Mouse (Mus musculus) E14TG2a.4 (cell line): Measurements from ENCODE around the gene Pde5a.

ENCODE experiments used
- CTCF ChIP-seq: conservative IDR thresholded peaks from 2 replicates; pipeline ENCODE4 v1.5.1; 2014; ENCODE audit warnings: low read length
- NANOG ChIP-seq: IDR thresholded peaks from 2 replicates; pipeline ENCODE4 v1.6.1; 2014; ENCODE audit warnings: borderline replicate concordance, low read length, mixed read lengths
- POU5F1 ChIP-seq: IDR thresholded peaks from 2 replicates; pipeline ENCODE4 v1.6.1; 2014; ENCODE audit warnings: low read length, borderline replicate concordance

DNA sequence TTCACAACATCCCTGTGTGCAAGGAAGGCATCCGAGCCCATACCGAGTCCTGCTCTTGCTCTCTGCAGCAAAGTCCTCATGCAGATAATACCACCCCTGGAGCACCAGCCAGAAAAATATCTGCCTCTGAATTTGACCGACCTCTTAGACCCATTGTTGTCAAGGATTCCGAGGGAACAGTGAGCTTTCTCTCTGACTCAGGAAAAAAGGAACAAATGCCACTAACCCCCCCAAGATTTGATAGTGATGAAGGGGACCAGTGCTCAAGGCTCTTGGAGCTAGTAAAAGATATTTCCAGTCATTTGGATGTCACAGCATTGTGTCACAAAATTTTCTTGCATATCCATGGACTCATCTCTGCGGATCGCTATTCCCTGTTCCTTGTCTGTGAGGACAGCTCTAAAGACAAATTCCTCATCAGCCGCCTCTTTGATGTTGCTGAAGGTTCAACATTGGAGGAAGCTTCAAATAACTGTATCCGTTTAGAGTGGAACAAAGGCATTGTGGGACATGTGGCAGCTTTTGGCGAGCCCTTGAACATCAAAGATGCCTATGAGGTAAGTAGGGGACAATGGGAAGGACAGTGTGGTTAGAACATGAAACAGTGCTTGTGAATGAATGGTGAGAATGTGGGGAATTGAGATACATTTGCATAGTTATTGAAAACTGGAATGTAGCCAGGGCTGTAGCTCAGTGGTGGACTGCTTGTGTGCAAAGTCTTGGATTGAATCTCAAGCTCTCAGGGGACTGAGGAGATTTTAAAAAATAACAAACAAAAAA is 19.4 kb downstream of the Pde5a start:
- no peak for TF ChIP-seq CTCF
- TF ChIP-seq POU5F1, result no peak
- no peak for TF ChIP-seq NANOG
